Comparison of ENCODE assay signal across 8 mouse cellular contexts in the genomic region with DNA sequence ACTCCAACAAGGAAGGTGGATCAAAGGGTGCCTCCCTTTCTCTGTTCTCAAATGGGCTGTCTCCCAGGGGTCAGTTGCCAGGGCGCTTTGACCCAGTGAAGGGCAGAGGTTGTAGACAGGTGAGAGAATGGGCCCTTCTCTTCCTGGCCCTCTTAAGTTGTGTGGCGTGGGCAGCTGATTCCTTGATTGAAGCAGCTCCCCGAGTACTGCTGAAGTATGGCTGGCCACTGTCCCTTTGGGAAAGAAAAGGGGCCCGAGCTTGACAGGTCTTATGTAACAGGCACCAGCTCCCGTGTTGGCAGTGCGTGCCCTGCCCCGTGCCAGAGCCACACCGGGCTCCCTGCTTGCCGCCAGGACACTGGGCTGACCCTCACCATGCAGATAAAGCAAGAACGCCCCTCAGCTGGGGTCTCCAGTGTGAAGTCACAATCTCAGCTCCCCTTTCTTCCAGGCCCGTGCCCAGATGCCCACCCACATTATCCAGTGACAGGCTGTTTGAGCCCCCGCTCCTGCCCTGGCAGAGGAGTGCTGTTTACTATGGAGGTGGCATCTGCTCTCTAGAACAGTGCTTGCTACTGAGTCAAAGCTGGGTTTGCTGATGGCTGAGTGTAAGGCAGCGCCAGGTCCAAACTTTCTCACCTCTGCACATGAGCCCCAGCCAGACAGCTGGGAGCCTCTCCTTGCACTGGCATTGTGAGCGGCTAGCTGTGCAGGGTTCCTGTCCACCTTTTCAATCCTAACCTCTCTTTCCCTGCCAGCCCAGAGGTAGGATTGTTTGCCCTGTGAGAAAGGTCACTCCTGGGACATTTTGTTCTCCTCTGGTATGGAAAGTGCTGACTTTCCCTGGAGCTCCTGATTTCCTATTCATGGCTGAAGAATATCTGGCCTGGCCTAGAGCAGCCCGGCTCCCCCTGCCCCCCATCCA. TPM values are rescaled to one million over a fixed set of nuclear protein-coding genes. Genes with fewer than 3 reads are reported as not detected.
DNase-seq lines count a peak whose midpoint lies in the region; ATAC-seq lines count a peak whose summit lies in the region.

No protein-coding gene starts in this region.

- intact Hi-C loops in left cerebral cortex, postnatal 14 days (cut with DNase I): no loop called here

- no peaks in the 10 kb centered on the region for H3K9me3 ChIP-seq in hindbrain, embryonic 13.5 days
- no peaks in the 10 kb centered on the region for H3K9me3 ChIP-seq in neural tube, embryonic 13.5 days

- peaks cover 37% of the 10 kb centered on the region for H3K4me1 ChIP-seq in hindbrain, embryonic 13.5 days (replicated peaks)
- H3K4me1 ChIP-seq in neural tube, embryonic 13.5 days (replicated peaks): peaks cover 38% of the 10 kb centered on the region

- H3K27me3 ChIP-seq in hindbrain, embryonic 13.5 days: peaks cover 69% of the 10 kb centered on the region
- peaks cover 56% of the 10 kb centered on the region for H3K27me3 ChIP-seq in neural tube, embryonic 13.5 days

- no peak overlapping the region for H3K27ac ChIP-seq in hindbrain, embryonic 13.5 days
- H3K27ac ChIP-seq in neural tube, embryonic 13.5 days (replicated peaks): no peak overlapping the region

- no peaks in the 10 kb centered on the region; the same call in 1 of the 2 replicates for H3K36me3 ChIP-seq in hindbrain, embryonic 13.5 days
- 0 out of 2 replicates have a peak, but pooled peaks cover 2% of the 10 kb centered on the region for H3K36me3 ChIP-seq in neural tube, embryonic 13.5 days

- no peak overlapping the region for H3K9ac ChIP-seq in hindbrain, embryonic 13.5 days
- H3K9ac ChIP-seq in neural tube, embryonic 13.5 days: no peak overlapping the region

- H3K4me2 ChIP-seq in hindbrain, embryonic 13.5 days: peak overlapping the region; percentile 98
- peak overlapping the region; percentile 99 for H3K4me2 ChIP-seq in neural tube, embryonic 13.5 days

- ATAC-seq in hindbrain, embryonic 13.5 days (ENCODE audit: low FRiP score): no peak
- no peak for ATAC-seq in neural tube, embryonic 13.5 days (ENCODE audit: low read depth)
- ATAC-seq in inflammation-experienced regulatory T-cells, adult 6 months: no peak

- DNase-seq in Muller cell, postnatal 12 days (ENCODE audit: inconsistent ontology term): peak; percentile 44
- DNase-seq in cerebellum, adult 11 months: peak; percentile 92
- peak; percentile 78 to 83 for DNase-seq in frontal cortex, postnatal 36 days (ENCODE audit: low spot score in 2 of 2)
- peak; percentile 58 to 78 for DNase-seq in left cerebral cortex, postnatal 14 days (ENCODE audit: low spot score in 2 of 2)
- no peak for DNase-seq in urinary bladder, postnatal 36 days (ENCODE audit: low spot score in 2 of 2)

- WGBS in hindbrain, embryonic 13.5 days: 68% methylated on average over 15 of the region's 15 CpGs
- 68% methylated on average over 15 of the region's 15 CpGs for WGBS in neural tube, embryonic 13.5 days

- no peak overlapping the region for H3K4me3 ChIP-seq in hindbrain, embryonic 13.5 days
- no peak overlapping the region for H3K4me3 ChIP-seq in neural tube, embryonic 13.5 days

RNA-seq across cellular contexts. Expression of gene Mfrp, which starts 15.5 kb away (rescaled TPM):
- 0.22 TPM in 1 of 2 replicates, not detected in the other for polyA plus RNA-seq in hindbrain, embryonic 13.5 days (2015; fragmentation: Nextera tagmentation; extraction: Ambion mirVana)
- total RNA-seq in left cerebral cortex, postnatal 14 days (2021): under 1 TPM; 0.46 to 0.82 TPM
- polyA plus RNA-seq in neural tube, embryonic 13.5 days (2015; fragmentation: Nextera tagmentation; extraction: Ambion mirVana): not detected in 2 replicates
- not detected for polyA plus RNA-seq in inflammation-experienced regulatory T-cells, adult 6 months (2017; shearing (Covaris generic))

RNA-seq across cellular contexts. Expression of gene Usp2, which starts 19.2 kb away (rescaled TPM):
- polyA plus RNA-seq in hindbrain, embryonic 13.5 days (2015; fragmentation: Nextera tagmentation; extraction: Ambion mirVana): 8.1 and 12.2 TPM in 2 replicates
- 10 to 100 TPM; 71.9 to 87.1 TPM for total RNA-seq in left cerebral cortex, postnatal 14 days (2021)
- 8.7 and 12.6 TPM in 2 replicates for polyA plus RNA-seq in neural tube, embryonic 13.5 days (2015; fragmentation: Nextera tagmentation; extraction: Ambion mirVana)
- polyA plus RNA-seq in inflammation-experienced regulatory T-cells, adult 6 months (2017; shearing (Covaris generic)): 1 to 10 TPM in 2 of 3 experiments, under 1 TPM in 1; 0.53 to 5.0 (median 2.2) TPM

RNA-seq across cellular contexts. Expression of gene C1qtnf5, which starts 21.0 kb away (rescaled TPM):
- polyA plus RNA-seq in hindbrain, embryonic 13.5 days (2015; fragmentation: Nextera tagmentation; extraction: Ambion mirVana): 3.2 and 5.3 TPM in 2 replicates
- 10 to 100 TPM; 17.1 to 19.6 TPM for total RNA-seq in left cerebral cortex, postnatal 14 days (2021)
- polyA plus RNA-seq in neural tube, embryonic 13.5 days (2015; fragmentation: Nextera tagmentation; extraction: Ambion mirVana): 3.1 and 3.6 TPM in 2 replicates
- polyA plus RNA-seq in inflammation-experienced regulatory T-cells, adult 6 months (2017; shearing (Covaris generic)): not detected

RNA-seq across cellular contexts. Expression of gene Gm49380, which starts 27.3 kb away (rescaled TPM):
- 0.12 and 0.49 TPM in 2 replicates for polyA plus RNA-seq in hindbrain, embryonic 13.5 days (2015; fragmentation: Nextera tagmentation; extraction: Ambion mirVana)
- total RNA-seq in left cerebral cortex, postnatal 14 days (2021): under 1 TPM; 0.25 to 0.37 TPM
- polyA plus RNA-seq in neural tube, embryonic 13.5 days (2015; fragmentation: Nextera tagmentation; extraction: Ambion mirVana): 0.18 and 0.28 TPM in 2 replicates
- polyA plus RNA-seq in inflammation-experienced regulatory T-cells, adult 6 months (2017; shearing (Covaris generic)): not detected

RNA-seq across cellular contexts. Expression of gene Rnf26, which starts 27.3 kb away (rescaled TPM):
- polyA plus RNA-seq in hindbrain, embryonic 13.5 days (2015; fragmentation: Nextera tagmentation; extraction: Ambion mirVana): 27.9 and 29.2 TPM in 2 replicates
- total RNA-seq in left cerebral cortex, postnatal 14 days (2021): 10 to 100 TPM; 28.1 to 31.9 TPM
- 34.5 and 35.4 TPM in 2 replicates for polyA plus RNA-seq in neural tube, embryonic 13.5 days (2015; fragmentation: Nextera tagmentation; extraction: Ambion mirVana)
- polyA plus RNA-seq in inflammation-experienced regulatory T-cells, adult 6 months (2017; shearing (Covaris generic)): 1 to 10 TPM; 3.9 to 8.2 (median 6.0) TPM

Comparison
In these comparisons a context has a peak if more than half of its experiments do, and no peak if none do; other contexts are left out.
1. DNase-seq: peak in Muller cell, postnatal 12 days (single experiment), cerebellum, adult 11 months (single experiment), frontal cortex, postnatal 36 days (2 of 2) and left cerebral cortex, postnatal 14 days (2 of 2); none in urinary bladder, postnatal 36 days (0 of 2).